Mouse (Mus musculus) left cerebral cortex, adult 11 months (tissue): Measurements from ENCODE around the gene Car7.

Experiments
- DNase-seq: peaks from one replicate; pipeline ENCODE4 v3.0.0; 2022; ENCODE audit warnings: low spot score

The Car7 gene

GRCm38 (mm10) chr8:104533971-104534778 lies at the start of gene Car7, which contains the start of gene Nae1:
Gene Car7 (plus strand): TSS chr8:104534689.
Gene Nae1 (minus strand): TSS chr8:104534637.
- peak; percentile 90 for DNase-seq

GRCm38 (mm10) chr8:104509061-104510006 lies 25.2 kb upstream of the Car7 start, which contains the start of gene Terb1:
Gene Terb1 (minus strand): TSS chr8:104509910.
- DNase-seq = no peak

DNA sequence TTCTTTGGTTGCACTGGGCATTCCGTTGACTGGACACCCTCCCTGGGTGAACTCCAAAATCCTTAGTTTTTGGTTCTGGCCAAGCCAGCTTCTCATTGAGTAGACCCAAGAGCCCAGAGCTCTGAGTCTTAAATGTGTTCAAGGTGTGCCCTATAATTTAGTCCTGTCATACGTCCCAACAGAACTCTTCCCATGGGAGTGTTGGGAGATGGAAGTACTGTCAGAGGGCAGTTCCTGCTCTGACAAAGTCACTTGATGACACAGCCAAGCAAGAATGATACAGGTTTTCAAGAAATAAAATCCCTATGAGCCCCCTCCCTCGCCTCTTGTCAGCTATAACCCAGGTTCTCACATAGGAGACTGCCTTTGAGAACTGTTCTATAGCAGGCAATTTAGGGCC lies 24.4 kb upstream of the Car7 start:
- no peak for DNase-seq

- no peak for DNase-seq
These were observed 16.6 kb upstream of the Car7 start for GRCm38 (mm10) chr8:104517872-104518271.

DNA sequence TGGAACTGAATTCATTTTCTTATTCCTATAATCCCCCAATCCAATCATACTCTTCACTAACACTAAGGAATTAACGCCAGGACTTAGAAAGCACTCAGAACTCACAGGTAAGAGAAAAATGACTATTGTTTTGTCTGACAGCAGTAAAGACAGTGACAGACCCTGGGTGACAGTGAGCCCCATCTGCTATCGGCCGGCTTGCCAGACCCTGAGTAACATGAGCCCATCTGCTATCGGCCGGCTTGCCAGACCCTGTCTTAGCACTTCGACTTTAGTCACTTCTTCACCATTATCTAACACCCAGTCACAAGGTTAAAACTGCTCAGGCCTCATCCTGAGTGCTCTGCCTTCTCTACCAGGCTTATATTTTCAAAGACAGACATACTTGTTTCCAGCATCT lies 4.8 kb upstream of the Car7 start:
- DNase-seq = no peak

DNA sequence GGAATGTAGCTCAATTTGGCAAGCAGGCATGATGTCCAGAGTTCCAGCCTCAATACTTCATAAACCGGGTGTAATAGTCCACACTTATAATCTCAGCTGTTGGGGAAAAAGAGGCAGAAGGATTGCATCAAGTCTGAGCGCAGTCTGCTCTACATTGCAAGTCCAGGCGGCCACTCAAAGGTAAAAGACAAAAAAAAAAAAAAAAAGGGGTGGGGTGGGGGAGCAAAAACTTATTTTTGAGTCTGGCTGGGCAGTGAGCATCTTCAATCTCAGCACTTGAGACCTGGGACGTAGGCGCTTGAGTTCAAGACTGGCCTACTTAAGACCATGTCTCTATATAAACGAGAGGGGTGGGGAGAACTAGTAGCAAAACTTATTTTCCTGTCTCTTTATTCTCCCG lies 938 bp upstream of the Car7 start:
- DNase-seq = no peak

DNA sequence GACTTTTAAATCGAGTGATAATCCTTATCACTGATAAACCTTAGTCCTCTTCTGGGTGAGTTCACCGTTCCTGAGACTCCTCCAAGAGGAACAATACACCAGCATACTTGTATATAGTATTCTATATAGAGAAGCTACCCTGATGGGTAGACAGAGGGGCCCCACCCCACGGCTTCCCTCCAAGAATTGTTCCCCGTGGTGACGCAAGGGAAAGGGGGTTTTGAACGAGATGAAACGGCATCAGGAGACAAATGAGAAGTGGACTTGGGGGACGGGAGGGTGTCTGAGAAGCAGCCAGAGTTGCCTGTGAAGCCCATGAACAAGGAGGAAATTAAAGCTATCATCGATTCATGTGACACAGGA lies 271 bp downstream of the Car7 start:
- DNase-seq = no peak

DNA sequence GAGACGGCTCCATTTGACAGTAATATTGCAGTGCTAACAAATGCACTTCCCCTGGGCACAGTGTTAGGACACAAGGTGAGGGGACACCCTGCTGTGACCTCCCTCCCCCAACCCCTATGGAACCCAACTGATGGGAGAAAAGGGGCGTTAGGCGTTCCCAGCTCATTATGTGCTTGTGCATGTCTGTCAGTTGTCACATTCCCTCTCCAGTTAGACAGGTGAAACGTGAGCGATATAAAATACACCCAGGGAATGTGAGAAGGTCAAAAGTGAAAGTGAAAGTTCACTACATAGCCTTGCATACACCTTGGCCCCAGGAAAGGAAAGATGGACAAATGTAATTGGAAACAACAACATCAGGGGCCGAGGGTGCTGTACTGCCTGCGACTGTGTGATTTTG lies 889 bp downstream of the Car7 start:
- no peak for DNase-seq

DNA sequence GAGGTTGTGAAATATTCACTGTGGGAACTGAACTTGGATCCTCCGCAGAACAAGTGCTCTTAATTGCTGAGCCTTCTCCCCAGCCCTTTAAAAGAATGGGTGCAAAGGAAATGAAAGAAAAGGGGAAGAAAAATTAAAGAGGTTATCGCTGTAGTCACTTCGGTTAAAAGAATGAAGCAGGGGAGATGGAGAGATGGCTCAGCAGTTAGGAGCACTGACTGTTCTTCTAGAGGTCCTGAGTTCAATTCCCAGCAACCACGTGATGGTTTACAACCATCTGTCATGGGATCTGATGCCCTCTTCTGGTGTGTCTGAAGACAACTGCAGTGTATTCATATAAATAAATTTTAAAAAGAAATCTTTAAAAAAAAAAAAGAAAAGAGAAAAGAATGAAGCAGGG lies 1.5 kb downstream of the Car7 start:
- no peak for DNase-seq

- DNase-seq = no peak
These were observed 4.4 kb downstream of the Car7 start for GRCm38 (mm10) chr8:104538896-104539295.

- DNase-seq = no peak
These were observed 5.1 kb downstream of the Car7 start for GRCm38 (mm10) chr8:104539566-104539965.

- DNase-seq = no peak
These were observed 5.7 kb downstream of the Car7 start for GRCm38 (mm10) chr8:104540238-104540637.

- no peak for DNase-seq
These were observed 6.4 kb downstream of the Car7 start for GRCm38 (mm10) chr8:104540710-104541514.

- DNase-seq = no peak
These were observed 7.0 kb downstream of the Car7 start for GRCm38 (mm10) chr8:104541515-104541880.

DNA sequence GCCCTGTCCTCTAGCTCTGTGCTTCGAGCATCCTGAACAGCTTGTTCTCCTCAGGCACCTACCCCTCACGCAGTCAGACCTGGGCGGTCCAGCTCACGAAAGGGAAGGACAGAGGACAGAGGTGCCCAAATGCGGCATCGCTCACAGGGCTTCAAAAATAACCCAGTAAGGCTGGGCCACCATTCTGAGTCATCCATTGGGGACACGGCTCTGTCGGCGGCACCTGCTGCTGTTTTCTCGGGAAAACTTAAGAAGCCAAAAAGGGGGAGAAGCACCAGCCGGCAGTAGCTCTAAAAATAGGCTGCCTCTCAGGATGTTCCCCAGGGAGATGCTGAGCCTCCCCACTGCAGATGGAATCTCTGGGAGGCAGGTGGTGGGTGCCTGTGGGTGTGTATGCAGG lies 7.7 kb downstream of the Car7 start:
- DNase-seq = peak; percentile 61

DNA sequence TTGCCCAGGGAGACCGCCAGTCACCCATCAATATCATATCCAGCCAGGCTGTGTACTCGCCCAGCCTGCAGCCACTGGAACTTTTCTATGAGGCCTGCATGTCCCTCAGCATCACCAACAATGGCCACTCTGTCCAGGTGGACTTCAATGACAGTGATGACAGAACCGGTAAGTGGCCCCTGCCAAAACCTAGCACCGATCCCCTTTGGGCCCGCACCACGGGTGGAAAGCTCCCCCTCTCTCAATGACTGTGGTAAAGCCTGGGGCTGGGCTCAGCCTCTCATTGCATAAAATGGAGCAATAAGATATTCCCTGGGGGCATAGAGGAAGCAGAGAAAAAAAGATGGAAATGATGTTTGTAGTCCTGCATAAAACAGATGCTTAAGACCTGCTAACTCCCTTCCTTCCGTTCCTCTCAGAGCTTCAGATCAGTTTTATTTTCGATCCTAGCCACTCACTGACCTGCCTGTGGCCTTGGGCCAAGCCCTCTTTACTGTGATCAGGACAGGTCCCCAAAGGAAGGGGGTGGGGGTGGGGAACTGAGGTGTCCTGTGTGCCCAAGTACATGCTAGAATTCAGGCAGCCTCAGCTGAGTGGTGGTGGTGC lies 9.1 kb downstream of the Car7 start:
- DNase-seq = no peak

DNA sequence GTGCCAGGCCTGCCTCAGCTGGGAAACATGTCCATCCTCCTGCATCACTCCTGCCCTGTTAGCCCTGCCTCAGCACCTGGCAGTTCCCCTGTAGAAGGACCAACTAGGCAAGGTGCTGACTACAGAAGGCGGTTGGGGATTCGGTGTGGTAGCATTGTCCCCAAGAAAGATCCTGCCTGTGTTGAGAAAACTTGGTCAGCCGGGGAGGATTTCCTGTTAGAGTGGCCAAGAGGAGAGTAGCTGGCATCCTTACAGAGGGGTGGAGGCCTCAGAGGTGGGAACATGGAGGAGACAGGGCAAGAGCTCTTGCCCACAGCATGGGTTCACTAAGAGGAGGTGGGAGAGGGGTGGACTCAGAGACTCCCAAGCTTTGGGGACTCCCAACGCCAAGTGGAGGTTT lies 20.7 kb downstream of the Car7 start:
- DNase-seq = no peak

DNA sequence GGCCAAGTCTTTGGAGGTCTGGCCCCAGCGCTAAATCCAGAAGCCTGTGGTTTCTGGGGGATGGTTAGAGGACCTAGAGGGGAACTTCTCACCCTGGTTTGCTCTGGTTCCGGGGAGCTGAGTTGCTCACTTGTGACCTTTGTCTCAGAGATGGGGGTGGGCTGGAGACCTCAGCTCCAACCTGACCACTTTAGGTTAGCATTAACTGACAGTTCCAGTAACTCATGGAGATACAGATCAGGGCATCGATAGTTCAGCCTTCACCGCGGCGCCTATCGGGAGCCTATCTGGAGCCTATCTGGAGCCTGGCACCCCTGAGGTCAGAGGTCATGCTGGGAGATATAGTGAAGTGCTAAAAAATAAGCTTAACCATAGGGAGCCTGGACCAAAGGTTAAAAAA lies 22.7 kb downstream of the Car7 start:
- DNase-seq = no peak

DNA sequence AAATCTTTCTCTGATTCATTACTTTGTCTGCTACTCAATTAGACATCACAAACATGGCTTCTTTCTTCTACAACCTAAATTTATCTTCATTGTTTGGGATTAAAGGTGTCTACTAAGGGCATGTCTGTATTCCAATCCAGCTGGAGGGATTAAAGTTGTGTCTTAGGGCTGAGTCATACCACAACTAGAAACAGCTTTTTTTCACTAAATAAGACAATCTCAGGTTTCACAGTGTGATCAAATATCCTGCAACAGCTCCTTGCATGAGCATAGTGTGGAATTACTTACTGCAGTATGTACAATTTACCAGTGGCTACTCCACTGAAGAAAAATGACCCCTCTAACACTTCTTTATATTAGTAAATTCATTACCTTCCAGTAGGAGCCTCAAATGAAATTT lies 26.2 kb downstream of the Car7 start:
- DNase-seq = no peak

DNA sequence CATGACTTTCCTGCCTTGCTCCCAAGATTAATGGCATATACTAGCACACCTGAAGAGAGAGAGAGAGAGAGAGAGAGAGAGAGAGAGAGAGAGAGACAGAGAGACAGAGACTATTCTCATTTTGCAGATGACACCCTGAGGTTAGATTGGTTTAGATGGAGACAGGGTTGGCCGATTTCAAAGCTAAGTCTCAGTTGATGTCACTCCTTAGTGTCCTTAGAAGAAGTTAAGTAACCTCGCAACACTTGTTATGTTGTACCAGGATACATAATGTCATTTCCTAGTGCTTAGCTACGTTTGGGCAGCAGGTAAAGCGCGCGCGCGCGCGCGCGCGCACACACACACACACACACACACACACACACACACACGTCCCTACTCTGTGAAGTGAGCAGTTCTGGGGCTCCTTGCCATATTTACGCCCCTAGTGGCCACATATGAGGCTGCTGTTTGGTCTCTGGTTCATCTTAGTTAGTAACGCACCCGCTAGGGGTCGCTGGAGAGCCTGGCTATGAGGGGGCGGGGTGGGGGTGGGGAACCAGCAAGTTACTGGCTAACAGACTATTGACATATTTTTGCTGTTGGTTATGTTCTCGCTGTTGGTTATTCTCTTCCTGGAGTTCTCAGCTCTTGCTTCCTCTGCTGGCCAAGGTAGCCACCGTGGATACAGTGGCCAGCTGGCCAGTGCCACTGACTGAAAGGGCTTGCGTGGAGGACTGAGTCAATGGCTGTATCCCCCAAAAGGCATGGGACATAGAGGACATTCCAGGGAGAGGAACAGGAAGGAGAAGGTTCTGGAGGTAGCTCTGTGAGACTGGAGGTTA lies 30.4 kb downstream of the Car7 start:
- peak; percentile 82 for DNase-seq

DNA sequence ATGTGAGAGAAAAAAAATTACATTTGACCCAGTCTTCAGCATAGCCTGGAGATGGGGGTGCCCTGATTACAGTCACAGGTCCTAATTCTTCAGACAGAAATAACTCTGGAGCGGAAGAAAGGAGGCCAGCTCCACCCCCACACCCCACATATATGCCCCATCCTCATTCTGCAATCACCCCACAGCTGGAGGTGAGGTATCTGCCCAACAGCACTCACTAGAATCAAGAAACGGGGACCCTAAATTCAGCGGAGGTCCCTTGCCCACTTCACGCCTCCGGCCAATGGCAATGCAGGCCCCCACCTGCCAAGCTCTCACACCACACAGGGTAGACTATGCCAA lies 30.9 kb downstream of the Car7 start:
- DNase-seq = no peak
